Mouse (Mus musculus) left cerebral cortex, postnatal 4 days (tissue): ENCODE measurements around the gene Ash1l. TPM values are rescaled to one million over a fixed set of nuclear protein-coding genes. Genes with fewer than 3 reads are reported as not detected.

Experiments used
- DNase-seq: peaks from one replicate; pipeline ENCODE4 v3.0.0-alpha.2; 2022
- intact Hi-C: fragments of 180-260 bp; cut with DNase I; formaldehyde crosslinking; loops from one replicate; pipeline ENCODE4 v1.15.1; 2025
- total RNA-seq, 2 experiments: library from RNA; stranded (reverse); gene quantifications; 2 replicates each; pipeline ENCODE4 v1.2.3; 2021

Gene Ash1l
- total RNA-seq, 2 experiments from 2014 or later, result 65.7 to 66.2 TPM

GRCm38 (mm10) chr3:89089882-89090591 is 139.6 kb downstream of the Ash1l start:
- intact Hi-C loops, result loop anchor here (5.0 kb wide), 2 partner anchors 67 to 122 kb away; no protein-coding TSS in a partner anchor

GRCm38 (mm10) chr3:89090694-89091655 is 140.6 kb downstream of the Ash1l start:
- intact Hi-C loops, result loop anchor here (5.0 kb wide), 2 partner anchors 66 to 121 kb away; no protein-coding TSS in a partner anchor
- peak; percentile 84 for DNase-seq

More at GRCm38 (mm10) chr3:89089882-89090591, 139.6 kb downstream of the Ash1l start:
- peak; percentile 72 for DNase-seq

- intact Hi-C loops, result loop anchor here (5.0 kb wide), 2 partner anchors 65 to 120 kb away; no protein-coding TSS in a partner anchor
- DNase-seq, result no peak
These were observed 141.5 kb downstream of the Ash1l start for GRCm38 (mm10) chr3:89091811-89092508.

GRCm38 (mm10) chr3:89092509-89093090 is 142.2 kb downstream of the Ash1l start:
- no peak for DNase-seq
- intact Hi-C loops, result loop anchor here (5.0 kb wide), 2 partner anchors 65 to 120 kb away; no protein-coding TSS in a partner anchor

- intact Hi-C loops, result loop anchor here (5.0 kb wide), 2 partner anchors 64 to 119 kb away; no protein-coding TSS in a partner anchor
- peak; percentile 92 for DNase-seq
These were observed 142.8 kb downstream of the Ash1l start, which contains the start of gene Rusc1 for GRCm38 (mm10) chr3:89093175-89093574. Gene Rusc1 (minus strand): TSS chr3:89093311.

GRCm38 (mm10) chr3:89094021-89094420 is 143.6 kb downstream of the Ash1l start:
- intact Hi-C loops, result loop anchor here (5.0 kb wide), 2 partner anchors 63 to 118 kb away; no protein-coding TSS in a partner anchor
- no peak for DNase-seq

- intact Hi-C loops, result no loop called here
- peak; percentile 38 for DNase-seq
These were observed 150.4 kb downstream of the Ash1l start, which contains the start of gene Gm43738 for GRCm38 (mm10) chr3:89100811-89101210. Gene Gm43738 (minus strand): TSS chr3:89101099.

- intact Hi-C loops, result no loop called here
- peak; percentile 41 for DNase-seq
These were observed 151.0 kb downstream of the Ash1l start for GRCm38 (mm10) chr3:89101459-89101811.

- intact Hi-C loops, result no loop called here
- DNase-seq, result peak; percentile 96
These were observed 151.5 kb downstream of the Ash1l start, which contains the start of gene Fdps for GRCm38 (mm10) chr3:89101812-89102494. Gene Fdps (minus strand): TSS chr3:89101959.

- no peak for DNase-seq
- intact Hi-C loops, result no loop called here
These were observed 152.3 kb downstream of the Ash1l start for GRCm38 (mm10) chr3:89102495-89103290.

- no peak for DNase-seq
- intact Hi-C loops, result no loop called here
These were observed 152.8 kb downstream of the Ash1l start for GRCm38 (mm10) chr3:89103291-89103595.

GRCm38 (mm10) chr3:89106881-89107280 is 156.5 kb downstream of the Ash1l start:
- DNase-seq, result no peak
- intact Hi-C loops, result no loop called here

- no peak for DNase-seq
- intact Hi-C loops, result no loop called here
These were observed 157.1 kb downstream of the Ash1l start for GRCm38 (mm10) chr3:89107545-89107944.

GRCm38 (mm10) chr3:89108146-89108545 is 157.7 kb downstream of the Ash1l start:
- intact Hi-C loops, result no loop called here
- no peak for DNase-seq

GRCm38 (mm10) chr3:89113058-89113457 is 162.6 kb downstream of the Ash1l start:
- no peak for DNase-seq
- intact Hi-C loops, result no loop called here

- DNase-seq, result no peak
- intact Hi-C loops, result no loop called here
These were observed 165.1 kb downstream of the Ash1l start for GRCm38 (mm10) chr3:89115522-89115921.

GRCm38 (mm10) chr3:89123313-89123712 is 172.9 kb downstream of the Ash1l start:
- no peak for DNase-seq
- intact Hi-C loops, result no loop called here

GRCm38 (mm10) chr3:89124241-89124640 is 173.8 kb downstream of the Ash1l start:
- intact Hi-C loops, result no loop called here
- DNase-seq, result no peak

- intact Hi-C loops, result no loop called here
- no peak for DNase-seq
These were observed 175.6 kb downstream of the Ash1l start for GRCm38 (mm10) chr3:89125981-89126380.
